Mouse (Mus musculus) spleen, postnatal 36 days (tissue): ENCODE results near the gene Slc4a3.

Source experiments
- DNase-seq, 2 experiments: peaks; one replicate each; pipeline ENCODE4 v3.0.0; 2022; ENCODE audit warnings: low spot score in 2 of 2, mixed read lengths in 1 of 2

Slc4a3 gene

DNA sequence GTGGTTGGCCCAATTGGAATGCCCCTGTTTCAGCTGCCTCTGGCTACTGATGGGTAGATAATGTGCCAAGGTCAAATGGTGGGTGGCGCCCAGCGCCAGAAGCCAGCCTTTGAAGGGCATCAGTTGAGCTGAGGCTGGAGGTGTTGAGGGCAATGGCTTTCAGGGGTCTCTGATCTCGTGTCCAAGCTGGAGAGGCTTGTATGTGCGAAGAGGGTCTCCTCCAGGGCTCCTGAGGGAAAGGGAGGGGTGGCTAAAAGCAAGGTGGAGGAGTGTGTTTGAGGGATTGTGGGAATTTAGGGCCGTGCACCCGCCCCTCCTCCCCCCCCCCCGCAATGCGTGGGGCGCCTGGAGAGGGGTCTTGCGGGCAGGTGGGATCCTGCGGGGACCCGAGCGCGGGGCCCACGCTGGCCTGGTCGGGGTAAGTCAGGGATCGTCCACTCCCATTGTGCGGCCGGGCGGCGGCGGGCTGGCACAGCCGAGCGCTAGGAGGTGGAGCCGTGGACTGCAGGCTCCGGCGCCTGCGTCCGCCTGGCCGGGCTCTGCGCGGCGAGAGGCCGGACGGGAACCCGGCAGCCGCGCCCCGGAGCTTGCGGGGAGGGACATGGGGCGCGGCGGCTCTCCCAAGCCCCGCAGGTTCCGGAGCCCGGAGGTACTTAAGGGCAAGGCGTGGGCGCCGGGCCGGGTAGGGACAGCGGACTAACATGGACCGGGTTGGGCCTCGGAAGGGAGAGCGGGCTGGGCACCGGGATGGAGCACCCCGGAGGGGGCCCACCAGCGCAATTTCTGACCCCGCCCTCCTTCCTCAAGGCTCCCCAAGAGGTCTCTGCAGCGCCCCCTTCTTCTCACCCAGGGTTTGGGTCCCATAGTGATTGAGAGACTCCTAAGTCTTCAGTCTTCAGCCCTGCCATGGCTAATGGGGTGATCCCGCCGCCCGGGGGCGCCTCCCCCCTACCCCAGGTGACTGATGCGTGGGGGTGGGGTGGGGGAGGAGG lies at the start of gene Slc4a3:
Slc4a3 (plus strand) TSS at position 302 of the 992 bp plus-strand sequence.
- no peak for DNase-seq

DNA sequence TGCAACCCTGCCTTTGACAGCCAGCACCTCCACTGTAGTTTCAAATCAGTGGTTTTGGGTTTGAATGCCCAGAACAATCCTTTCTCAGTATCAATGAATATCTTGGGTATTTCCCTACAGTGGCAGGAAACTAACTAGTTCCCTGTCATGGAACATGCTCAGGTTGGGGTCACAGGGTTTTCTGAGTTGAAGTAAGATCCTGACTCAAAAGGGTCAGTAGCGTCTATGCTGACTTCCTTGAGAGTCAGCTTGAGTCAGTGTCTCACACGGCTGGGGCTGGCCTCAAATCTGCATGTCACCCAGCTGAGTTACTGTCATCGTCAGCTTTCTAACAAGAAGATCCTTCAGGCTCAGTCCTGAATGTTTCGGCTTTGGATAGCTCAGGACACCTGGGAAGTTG lies 47.2 kb upstream of the Slc4a3 start:
- DNase-seq = no peak

DNA sequence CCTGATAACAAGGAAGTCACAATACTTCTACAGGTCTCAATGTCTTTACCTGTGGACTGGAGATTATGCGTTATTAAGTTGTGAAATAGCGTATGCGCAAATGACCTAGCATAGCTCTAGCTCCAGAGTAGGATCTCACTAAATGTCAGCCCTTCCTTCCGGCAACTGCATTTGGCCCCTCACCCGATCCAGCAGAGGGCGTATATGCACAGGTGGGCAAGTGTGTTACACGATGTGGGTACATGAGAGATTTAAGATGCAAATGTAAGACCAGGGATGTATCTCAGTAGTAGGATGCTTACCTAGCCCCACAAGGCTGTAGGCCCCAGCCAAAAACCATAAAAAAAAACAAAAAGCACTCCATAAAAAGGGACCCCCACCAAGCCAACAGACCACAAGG lies 46.6 kb upstream of the Slc4a3 start:
- DNase-seq = no peak

DNA sequence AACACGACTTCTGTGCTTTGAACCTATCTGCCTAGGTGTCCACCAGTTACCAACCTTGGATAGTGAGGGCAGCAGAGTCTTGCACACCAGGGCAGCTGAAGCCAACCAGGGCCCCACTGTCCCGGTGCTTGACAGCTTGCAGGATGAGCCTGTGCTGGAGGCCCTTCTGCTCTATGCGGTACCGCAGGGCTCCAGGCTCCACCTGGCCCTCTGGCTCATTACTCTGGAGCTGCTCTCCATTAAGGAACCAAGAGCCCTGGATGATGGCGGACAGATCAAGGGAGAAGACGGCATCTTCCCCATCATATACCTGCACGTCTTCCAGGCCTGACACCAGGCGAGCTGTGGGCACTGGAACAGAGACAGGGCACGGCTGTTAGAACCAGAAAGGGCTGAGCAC lies 44.2 kb upstream of the Slc4a3 start:
- DNase-seq = no peak

DNA sequence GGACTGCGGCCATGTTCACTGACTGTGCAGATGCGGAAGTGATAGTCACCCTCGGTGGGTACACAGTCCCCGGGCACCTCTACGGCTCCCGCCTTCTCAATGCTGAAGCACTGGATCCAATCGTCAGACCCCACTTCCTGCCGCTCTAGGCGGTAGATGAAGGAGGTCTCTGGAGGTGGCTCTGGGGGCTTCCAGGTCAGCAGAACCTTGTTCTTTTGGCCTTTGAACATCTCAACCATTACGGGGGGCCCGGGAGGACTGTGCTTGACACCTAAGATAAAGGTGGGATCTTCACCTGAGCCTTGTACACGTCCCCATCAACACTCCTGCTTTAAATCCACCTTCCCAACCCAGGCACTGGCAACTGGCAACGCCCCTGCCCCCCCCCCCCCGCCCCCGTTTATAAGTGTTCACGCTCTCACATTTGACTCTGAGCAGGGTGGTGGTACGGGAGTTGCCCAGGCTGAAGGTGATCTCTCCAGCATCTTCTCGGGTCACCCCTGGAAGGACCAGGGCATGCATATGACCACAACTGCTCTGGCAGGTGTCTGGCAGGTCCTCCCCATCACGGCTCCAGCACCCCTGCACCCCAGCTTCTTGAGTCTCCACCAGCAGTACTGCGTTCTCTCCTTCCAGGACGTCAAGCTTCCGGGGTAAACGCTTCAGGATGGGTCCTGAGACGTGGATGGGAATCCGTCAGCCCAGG lies 43.0 kb upstream of the Slc4a3 start:
- DNase-seq = no peak

DNA sequence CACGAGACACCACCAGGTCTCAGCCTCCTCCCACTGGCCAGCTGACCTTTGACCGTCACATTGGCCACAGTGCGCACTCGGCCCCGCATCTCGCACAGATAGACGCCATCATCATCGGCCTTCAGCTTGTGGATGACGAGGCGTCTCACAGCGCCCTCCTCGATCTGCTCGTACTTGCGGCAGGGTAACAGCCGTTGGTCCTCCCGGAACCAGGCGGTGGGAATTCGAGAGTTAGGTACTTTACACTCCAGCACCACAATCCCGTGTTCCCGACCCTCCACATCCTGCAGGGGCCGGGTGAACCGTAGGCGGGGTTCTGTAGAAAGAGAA lies 42.5 kb upstream of the Slc4a3 start:
- no peak for DNase-seq

DNA sequence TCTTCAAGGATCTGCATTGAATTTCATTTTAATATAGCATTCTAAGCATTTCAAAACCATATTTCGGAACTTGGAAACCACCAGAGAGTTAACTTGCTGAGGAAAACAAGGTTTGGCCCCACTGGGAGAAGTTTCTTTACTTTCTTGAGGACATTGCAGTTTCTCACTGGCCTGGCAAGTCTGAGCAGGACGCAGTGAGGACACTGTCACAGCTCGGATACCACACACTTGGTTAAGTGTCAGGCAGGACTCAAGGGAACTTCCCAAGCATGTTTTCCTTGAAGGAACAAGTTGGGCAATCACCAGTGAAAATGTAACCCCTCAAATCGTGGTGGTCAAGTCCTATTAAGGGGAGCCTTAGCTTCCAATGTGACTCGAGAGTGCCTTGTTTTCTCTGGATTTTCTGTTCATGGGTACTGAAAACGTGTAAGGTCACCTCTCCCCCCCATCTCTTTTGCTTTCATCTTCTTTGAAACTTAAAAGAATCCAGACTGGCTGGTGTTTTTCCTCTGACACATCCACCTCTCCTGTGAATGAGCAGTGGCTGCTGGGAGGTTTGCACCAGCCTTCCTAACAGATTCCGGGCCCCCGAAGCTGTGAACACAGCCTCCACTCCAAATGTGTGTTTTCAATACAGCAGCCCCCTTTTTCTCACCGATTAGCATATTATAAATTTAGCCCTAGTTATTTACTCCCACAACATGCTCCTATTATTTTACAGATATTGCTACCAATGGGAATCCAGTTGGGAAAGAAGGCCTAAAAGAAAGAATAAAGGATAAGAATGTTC lies 41.6 kb upstream of the Slc4a3 start:
- DNase-seq = no peak

DNA sequence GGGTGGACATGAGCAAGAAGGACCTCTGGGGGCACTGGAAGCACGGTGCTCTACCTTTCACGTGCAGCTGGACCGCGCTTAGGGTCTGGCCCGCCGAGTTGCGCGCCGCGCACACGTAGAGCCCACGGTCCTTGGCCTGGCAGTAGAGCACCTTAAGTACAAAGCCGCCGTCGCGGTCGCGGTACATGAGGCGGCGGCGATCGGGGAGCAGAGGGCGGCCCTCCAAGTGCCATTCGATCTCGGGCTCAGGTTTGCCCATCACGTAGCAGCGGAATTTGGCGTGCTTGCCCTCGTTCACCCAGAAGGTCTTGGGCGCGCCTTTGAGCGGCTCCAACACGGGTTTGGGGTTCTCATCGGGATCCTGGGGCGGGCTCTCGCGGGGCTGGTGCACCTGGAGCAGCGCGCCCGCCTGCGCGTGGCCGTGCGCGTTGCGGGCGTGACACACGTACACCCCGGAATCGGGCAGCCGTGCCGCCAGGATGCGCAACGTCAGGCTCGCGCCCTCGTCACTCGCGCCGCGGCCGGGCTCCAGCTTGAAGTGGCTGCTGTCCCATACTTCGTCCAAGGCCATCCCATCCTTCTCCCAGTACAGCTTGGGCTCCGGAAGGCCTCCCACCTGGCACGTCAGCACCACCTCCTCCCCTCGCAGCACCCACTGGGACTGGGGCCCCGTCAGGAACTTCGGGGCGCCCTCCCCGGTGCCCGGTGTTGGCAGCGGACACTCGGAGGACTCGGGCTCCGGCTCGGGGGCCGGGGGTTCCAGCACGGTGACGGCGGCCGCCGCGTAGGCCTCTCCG lies 40.7 kb upstream of the Slc4a3 start:
- no peak for DNase-seq

DNA sequence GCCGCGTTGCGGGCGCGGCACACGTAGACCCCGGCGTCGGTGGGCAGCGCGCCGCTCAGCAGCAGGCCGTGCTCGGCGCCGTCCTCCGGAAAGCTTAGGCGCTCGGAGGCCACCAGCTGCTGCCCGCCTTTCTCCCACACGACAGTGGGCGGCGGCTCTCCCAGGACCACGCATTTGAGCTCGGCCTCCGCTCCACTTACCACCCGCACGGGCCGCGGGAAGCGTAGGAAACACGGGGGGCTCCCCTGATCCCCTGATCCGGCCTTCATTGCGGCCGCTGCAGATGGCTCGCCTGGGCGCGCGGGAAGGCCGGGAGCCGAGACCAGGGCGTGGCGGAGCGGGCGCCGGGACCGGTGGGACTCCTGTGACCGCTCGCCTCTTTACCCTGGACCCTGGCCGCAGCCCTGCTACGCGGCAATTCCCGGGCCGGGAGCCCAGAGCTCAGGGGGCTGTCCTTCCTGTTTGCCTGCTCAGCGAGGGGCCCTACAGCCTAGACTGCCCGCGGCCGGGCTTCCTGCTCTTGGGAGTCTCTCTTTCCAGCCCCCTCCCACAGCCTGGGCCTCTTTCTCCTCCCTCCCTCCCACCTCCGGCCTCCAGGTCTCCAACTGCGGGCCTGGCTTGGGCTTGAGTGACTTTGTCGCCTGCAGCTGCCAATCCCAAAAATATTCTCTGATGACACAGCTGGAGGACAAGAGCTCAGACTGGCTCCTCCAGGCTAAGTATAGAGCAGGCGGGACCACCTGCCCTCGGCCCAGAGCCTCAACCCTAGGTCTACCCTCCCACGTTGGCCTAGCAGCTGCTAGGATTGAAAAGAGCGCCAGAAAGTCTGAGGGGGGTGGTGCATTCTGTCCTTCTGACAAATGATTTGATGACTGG lies 39.9 kb upstream of the Slc4a3 start, which contains the start of gene Obsl1:
Obsl1 (minus strand) TSS at position 497 of the 876 bp plus-strand sequence.
- no peak for DNase-seq

DNA sequence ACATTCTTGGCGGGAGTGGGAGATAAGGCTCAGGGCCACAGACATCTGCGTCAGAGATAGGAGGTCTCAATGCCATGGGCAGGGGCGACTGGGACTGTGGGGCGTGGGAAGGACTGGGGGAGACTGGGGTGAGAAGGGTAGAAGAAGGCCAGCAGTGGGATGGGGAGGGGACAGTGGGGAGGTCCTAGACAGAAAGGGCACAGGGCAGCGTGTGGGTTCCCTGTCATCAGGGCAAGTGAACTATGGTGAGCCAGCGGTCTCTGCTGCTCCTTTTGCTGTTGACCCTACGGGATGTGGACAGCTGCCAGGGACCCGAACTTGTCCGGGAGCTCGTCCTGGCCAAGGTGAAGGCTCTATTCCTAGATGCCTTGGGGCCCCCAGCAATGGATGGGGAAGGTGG lies 39.1 kb upstream of the Slc4a3 start, which contains the start of gene Inha:
Inha (plus strand) TSS at position 72 of the 400 bp plus-strand sequence.
- DNase-seq = no peak

DNA sequence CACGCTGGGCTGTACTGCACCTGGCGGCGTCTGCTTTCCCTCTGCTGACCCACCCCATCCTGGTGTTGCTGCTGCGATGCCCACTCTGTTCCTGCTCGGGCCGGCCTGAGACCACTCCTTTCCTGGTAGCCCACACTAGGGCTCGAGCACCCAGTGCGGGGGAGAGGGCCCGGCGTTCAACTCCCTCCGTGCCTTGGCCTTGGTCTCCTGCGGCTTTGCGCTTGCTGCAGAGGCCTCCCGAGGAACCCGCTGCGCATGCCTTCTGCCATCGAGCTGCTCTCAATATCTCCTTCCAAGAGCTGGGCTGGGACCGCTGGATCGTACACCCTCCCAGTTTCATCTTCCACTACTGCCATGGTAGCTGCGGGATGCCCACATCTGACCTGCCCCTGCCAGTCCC lies 36.5 kb upstream of the Slc4a3 start:
- no peak for DNase-seq

DNA sequence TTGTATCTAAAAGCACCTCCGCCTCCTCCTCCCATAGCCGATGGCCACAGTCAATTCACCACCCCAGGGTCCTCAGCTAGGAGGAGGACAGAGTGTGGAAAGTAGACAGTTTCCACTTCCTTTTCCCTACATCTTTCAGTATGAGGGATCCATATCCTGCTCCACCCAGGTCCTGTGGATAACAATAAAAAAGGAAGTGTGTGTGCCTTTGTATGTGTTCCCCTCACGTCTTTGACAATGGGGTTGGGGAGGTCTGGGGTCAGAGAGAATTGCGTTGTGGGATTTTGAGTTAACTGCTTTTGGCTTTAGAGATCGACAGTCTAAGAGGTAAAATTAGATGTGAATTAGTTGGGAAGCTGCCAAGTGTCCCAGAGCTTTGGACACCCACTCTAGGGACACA lies 35.9 kb upstream of the Slc4a3 start:
- DNase-seq = no peak

DNA sequence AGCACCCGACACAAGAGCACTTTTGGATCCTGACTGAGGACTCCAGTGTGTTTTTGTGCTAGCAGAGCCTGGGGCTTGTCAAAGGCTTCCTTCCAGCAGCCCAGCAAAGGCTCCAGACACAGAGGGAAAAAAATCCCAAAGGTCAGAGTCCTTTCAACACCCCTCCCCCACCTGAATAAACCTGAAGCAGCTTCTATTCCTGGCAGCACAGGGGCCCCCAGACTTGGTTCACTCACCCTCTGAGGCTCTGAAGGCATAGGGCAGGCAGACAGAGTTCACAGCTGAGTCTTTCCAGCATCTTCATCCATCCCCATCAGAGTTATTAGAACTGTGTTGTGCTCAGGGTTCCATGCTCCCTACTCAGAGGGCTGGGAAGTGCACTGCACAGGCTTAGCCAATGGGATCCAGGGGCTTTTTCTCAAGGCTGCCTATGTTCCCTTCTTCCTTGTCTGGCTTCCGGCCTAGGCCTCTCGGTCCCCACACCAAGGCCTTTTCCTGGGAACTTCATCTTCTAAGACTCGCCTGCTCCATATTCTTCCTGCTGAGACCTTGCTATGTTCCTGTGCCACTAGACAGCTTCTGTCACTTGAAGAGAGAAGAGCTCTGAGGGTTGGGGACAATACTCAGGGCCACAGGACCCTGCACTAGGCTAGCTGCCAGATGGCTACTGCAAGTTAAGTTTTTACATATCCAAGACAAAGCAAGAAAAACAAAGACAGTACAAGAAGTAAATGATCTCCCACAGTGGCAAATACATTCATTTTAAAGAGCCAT lies 34.4 kb upstream of the Slc4a3 start:
- DNase-seq = no peak

DNA sequence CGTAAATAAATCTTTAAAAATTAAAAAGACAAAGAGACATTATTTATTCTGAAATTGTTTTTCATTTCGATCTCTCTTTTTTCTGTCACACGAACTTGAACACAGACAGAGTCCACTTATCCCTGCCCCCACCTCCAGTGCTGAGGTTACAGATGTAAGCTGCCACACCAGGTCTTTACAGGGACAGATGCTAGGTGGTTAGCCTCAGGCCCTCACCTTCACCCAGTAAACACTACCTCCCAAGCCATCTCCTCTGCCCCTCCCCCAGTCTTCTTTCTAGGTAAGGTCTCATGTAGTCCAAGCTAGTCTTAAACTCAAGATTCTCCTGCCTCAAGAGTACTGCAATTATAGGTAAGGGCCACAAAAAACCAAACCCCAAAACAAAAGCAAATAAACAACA lies 33.5 kb upstream of the Slc4a3 start:
- no peak for DNase-seq

DNA sequence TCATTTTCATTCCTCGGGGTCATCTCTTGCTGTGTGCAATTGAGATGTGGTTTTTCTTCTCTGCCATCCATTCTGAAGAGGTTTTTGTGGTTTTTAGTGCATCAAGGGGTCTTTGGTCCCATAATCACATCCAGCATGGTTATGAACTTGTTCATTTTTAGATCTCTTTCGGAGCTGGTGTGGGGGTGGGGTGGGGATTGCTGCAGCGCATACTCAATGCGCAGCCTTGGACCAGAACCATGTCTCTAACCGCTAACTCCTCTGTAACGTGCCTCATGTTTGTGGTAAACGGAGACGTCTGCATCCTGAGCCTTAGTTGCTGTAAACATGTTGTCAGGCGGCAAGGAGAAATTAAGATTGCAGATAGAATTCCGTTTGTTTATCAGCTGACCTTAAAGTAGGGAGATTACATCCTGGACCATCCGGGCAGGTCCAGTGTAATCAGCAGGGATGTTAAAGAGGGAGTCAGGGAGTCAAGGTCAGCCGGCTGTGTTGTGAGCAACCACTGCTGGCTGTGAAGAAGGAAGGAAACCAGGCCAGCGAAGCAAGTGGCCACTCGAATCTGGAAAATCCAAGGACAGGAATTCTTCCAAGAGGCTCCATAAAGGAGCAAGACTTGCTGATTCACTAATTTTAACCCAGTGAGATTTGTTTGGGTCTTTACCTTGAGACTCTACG lies 29.2 kb upstream of the Slc4a3 start:
- DNase-seq = no peak

DNA sequence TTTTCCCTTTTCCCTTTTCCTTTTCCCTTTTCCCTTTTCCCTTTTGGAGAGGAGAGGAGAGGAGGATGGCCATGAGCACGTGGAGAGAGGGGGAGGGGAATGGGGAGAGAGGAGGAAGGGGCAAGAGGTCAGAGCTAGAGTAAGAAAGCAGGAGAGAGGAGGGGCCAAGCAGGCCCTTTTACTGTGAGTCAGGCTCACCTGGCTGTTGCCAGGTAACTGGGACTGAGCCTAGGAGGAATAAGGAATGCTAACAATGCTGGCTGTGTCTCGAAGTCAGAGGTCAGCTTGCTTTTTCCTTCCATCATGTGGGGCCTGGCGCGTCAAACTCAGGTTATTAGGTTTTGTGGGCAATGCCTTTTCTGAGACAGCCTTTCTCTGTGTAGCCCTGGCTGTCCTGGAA lies 28.1 kb upstream of the Slc4a3 start:
- no peak for DNase-seq

DNA sequence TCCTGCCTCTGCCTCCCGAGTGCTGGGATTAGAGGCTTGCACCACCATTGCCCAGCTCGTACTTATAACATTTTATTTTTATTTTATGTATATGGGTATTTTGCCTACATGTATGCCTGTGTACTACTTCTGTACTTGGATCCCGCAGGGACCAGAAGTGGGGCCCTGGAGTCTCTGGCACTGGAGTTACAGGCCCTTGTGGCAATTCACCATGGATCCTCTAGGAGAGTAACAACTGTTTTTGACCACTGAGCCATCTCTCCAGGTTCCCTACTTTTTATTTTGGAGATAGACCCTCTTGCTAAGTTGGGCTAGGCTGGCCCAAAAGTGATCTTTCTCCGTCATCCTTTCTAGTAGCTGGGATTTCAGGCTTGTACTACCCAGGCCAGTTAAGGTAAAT lies 27.6 kb upstream of the Slc4a3 start:
- no peak for DNase-seq

DNA sequence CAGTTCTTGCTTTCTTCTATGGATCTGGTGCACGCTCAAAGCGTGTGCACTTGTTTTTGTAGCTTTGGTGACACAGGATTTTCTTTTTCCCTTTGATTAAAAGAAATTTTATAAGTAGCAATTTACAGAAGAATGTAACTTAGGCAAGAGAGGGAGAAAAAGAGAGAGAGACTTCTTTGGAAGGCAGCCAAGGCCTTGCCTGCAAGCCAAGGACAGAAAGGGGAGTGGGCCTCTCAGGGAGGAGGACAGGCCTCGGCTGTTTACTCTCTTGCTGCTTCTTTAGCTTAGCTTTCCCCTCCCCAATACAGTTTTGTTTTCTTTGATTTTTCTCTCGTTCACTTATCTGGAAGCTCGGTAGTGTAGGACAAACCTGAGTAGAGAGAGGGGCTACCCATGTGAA lies 26.5 kb upstream of the Slc4a3 start:
- no peak for DNase-seq
